Mouse (Mus musculus) kidney, adult 2 months (tissue): ENCODE results near the gene Gemin7.

ENCODE experiments used
- CTCF ChIP-seq: fragments of 200-500 bp; conservative IDR thresholded peaks from 2 replicates; pipeline ENCODE4 v1.5.1; 2011; ENCODE audit warnings: low read depth, mild to moderate bottlenecking, control low read depth, low read length, moderate library complexity, mixed read lengths; ENCODE audit not compliant: insufficient read depth, insufficient read length
- POLR2A ChIP-seq: fragments of 200-500 bp; IDR thresholded peaks from one replicate; pipeline ENCODE4 v1.6.1; 2011; ENCODE audit warnings: low read depth, low read length, control low read depth

GRCm38 (mm10) chr7:19523017-19523756 is 54.2 kb downstream of the Gemin7 start:
- TF ChIP-seq CTCF (no peak), POLR2A (no peak)
